In genomic region chr13:37453203-37453602, GRCm38 (mm10) we compare ENCODE assay signal across 8 mouse cellular contexts.
A peak's percentile ranks its signal among the peaks of the same experiment; 100 is the strongest.
DNase-seq lines count a peak whose midpoint lies in the region; ATAC-seq and TF ChIP-seq lines count a peak whose summit lies in the region.

No protein-coding gene starts in this region.

- H3K9ac ChIP-seq in embryonic facial prominence, embryonic 14.5 days (ENCODE audit: low read depth, low read length), result no peak overlapping the region
- no peak overlapping the region for H3K9ac ChIP-seq in heart, embryonic 11.5 days (ENCODE audit: low read depth, low read length)
- H3K9ac ChIP-seq in kidney, embryonic 15.5 days, result no peak overlapping the region
- H3K9ac ChIP-seq in liver, adult 2 months (ENCODE audit: low read depth, low read length), result no peak overlapping the region

- TF ChIP-seq CTCF in bone marrow, adult 2 months (IDR thresholded peaks at IDR 0.05; ENCODE audit: control insufficient read depth, insufficient read depth, low read length), result peak; percentile 87
- peak; percentile 99 for TF ChIP-seq CTCF in liver, adult 2 months (IDR thresholded peaks at IDR 0.05; ENCODE audit: low read depth, low read length)

- H3K4me1 ChIP-seq in bone marrow, adult 2 months (ENCODE audit: control insufficient read depth, insufficient read depth, low read length), result peaks cover 3% of the 10 kb centered on the region
- H3K4me1 ChIP-seq in embryonic facial prominence, embryonic 14.5 days (ENCODE audit: control insufficient read depth, insufficient read depth, low read length), result peaks cover 37% of the 10 kb centered on the region
- peaks cover 48% of the 10 kb centered on the region for H3K4me1 ChIP-seq in heart, embryonic 11.5 days (ENCODE audit: control insufficient read depth, insufficient read depth, low read length)
- peaks cover 67% of the 10 kb centered on the region for H3K4me1 ChIP-seq in kidney, embryonic 15.5 days
- peaks cover 22% of the 10 kb centered on the region for H3K4me1 ChIP-seq in liver, adult 2 months (ENCODE audit: control insufficient read depth, insufficient read depth, low read length)

- peak; percentile 75 for DNase-seq in A20 (ENCODE audit: low read depth, low spot score)
- DNase-seq in embryonic facial prominence, embryonic 14.5 days (ENCODE audit: low spot score), result peak; percentile 94
- peak; percentile 86 for DNase-seq in liver, adult 2 months (ENCODE audit: extremely low read depth, low read depth, low spot score)
- peak; percentile 83 to 87 for DNase-seq in spleen, postnatal 36 days (ENCODE audit: low spot score in 2 of 2)

- H3K4me3 ChIP-seq in bone marrow, adult 2 months (replicated peaks; ENCODE audit: control insufficient read depth, low read depth, low read length), result no peak overlapping the region
- no peak overlapping the region for H3K4me3 ChIP-seq in embryonic facial prominence, embryonic 14.5 days (ENCODE audit: low read depth, low read length)
- peak overlapping the region; percentile 45 for H3K4me3 ChIP-seq in heart, embryonic 11.5 days (ENCODE audit: low read depth, low read length)
- peak overlapping the region; percentile 29; the same call in 1 of the 2 replicates for H3K4me3 ChIP-seq in kidney, embryonic 15.5 days (replicated peaks)
- no peak overlapping the region for H3K4me3 ChIP-seq in liver, adult 2 months (ENCODE audit: insufficient read depth, low read depth, low read length)

- no peaks in the 10 kb centered on the region for H3K36me3 ChIP-seq in embryonic facial prominence, embryonic 14.5 days (ENCODE audit: control insufficient read depth, insufficient read depth, low read length)
- no peaks in the 10 kb centered on the region for H3K36me3 ChIP-seq in heart, embryonic 11.5 days (ENCODE audit: control insufficient read depth, insufficient read depth, low read length)
- H3K36me3 ChIP-seq in kidney, embryonic 15.5 days, result no peaks in the 10 kb centered on the region
- no peaks in the 10 kb centered on the region for H3K36me3 ChIP-seq in liver, adult 2 months (ENCODE audit: control insufficient read depth, insufficient read depth, low read length)

- ATAC-seq in embryonic facial prominence, embryonic 14.5 days (ENCODE audit: low read depth), result peak; percentile 63
- peak; percentile 35; the same call in 1 of the 2 replicates for ATAC-seq in heart, embryonic 11.5 days (replicated peaks; ENCODE audit: insufficient number of reproducible peaks, low FRiP score, low TSS enrichment)
- ATAC-seq in kidney, embryonic 15.5 days (replicated peaks; ENCODE audit: low FRiP score), result peak; percentile 37
- ATAC-seq in monocyte, adult 5-6 weeks (replicated peaks; ENCODE audit: insufficient number of reproducible peaks, low FRiP score, low TSS enrichment, poor library complexity, severe bottlenecking), result peak; percentile 82

- H3K9me3 ChIP-seq in embryonic facial prominence, embryonic 14.5 days (ENCODE audit: control insufficient read depth, low read length), result no peaks in the 10 kb centered on the region
- no peaks in the 10 kb centered on the region for H3K9me3 ChIP-seq in heart, embryonic 11.5 days (replicated peaks; ENCODE audit: control insufficient read depth, low read length)
- no peaks in the 10 kb centered on the region for H3K9me3 ChIP-seq in kidney, embryonic 15.5 days (replicated peaks)

- H3K4me2 ChIP-seq in embryonic facial prominence, embryonic 14.5 days (ENCODE audit: low read depth, low read length), result peak overlapping the region; percentile 63
- H3K4me2 ChIP-seq in heart, embryonic 11.5 days, result peak overlapping the region; percentile 85
- peak overlapping the region; percentile 58 for H3K4me2 ChIP-seq in kidney, embryonic 15.5 days

- H3K79me2 ChIP-seq in liver, adult 2 months (ENCODE audit: control insufficient read depth, insufficient read depth, low read length), result no peaks in the 10 kb centered on the region

- WGBS in bone marrow, adult 2 months, result under 1% methylated on average over 13 of the region's 13 CpGs
- WGBS in embryonic facial prominence, embryonic 14.5 days, result 6% methylated on average over 13 of the region's 13 CpGs
- WGBS in heart, embryonic 11.5 days (ENCODE audit: insufficient replicate concordance), result 1% methylated on average over 13 of the region's 13 CpGs
- WGBS in kidney, embryonic 15.5 days, result 3% methylated on average over 13 of the region's 13 CpGs
- WGBS in liver, adult 2 months, result 8% methylated on average over 13 of the region's 13 CpGs

- no peak for TF ChIP-seq POLR2A in bone marrow, adult 2 months (IDR thresholded peaks at IDR 0.05; ENCODE audit: borderline replicate concordance, control insufficient read depth, low read depth, low read length)
- TF ChIP-seq POLR2A in liver, adult 2 months (IDR thresholded peaks at IDR 0.05; ENCODE audit: extremely low read depth, insufficient read depth, low read length), result no peak

- H3K27me3 ChIP-seq in embryonic facial prominence, embryonic 14.5 days (replicated peaks; ENCODE audit: control insufficient read depth, insufficient read depth, low read length), result no peaks in the 10 kb centered on the region
- H3K27me3 ChIP-seq in heart, embryonic 11.5 days (ENCODE audit: control insufficient read depth, insufficient read depth, low read length), result no peaks in the 10 kb centered on the region
- no peaks in the 10 kb centered on the region for H3K27me3 ChIP-seq in kidney, embryonic 15.5 days
- no peaks in the 10 kb centered on the region for H3K27me3 ChIP-seq in liver, adult 2 months (ENCODE audit: control insufficient read depth, insufficient read depth, low read length)

- H3K27ac ChIP-seq in bone marrow, adult 2 months (ENCODE audit: control insufficient read depth, insufficient read depth, low read depth, low read length, poor library complexity), result peak overlapping the region; percentile 36; the same call in 1 of the 2 replicates
- 0 out of 2 replicates have a peak overlapping the region, but pooled peaks have one; percentile 1 for H3K27ac ChIP-seq in embryonic facial prominence, embryonic 14.5 days (replicated peaks; ENCODE audit: low read depth, low read length)
- 0 out of 2 replicates have a peak overlapping the region, but pooled peaks have one; percentile 54 for H3K27ac ChIP-seq in heart, embryonic 11.5 days (ENCODE audit: low read depth, low read length)
- H3K27ac ChIP-seq in kidney, embryonic 15.5 days, result peak overlapping the region; percentile 91
- no peak overlapping the region for H3K27ac ChIP-seq in liver, adult 2 months (replicated peaks; ENCODE audit: insufficient read depth, low read depth, low read length)

Comparison
In these comparisons a context has a peak if more than half of its experiments do, and no peak if none do; other contexts are left out.
1. H3K4me3 ChIP-seq: peak in heart, embryonic 11.5 days (single experiment) and kidney, embryonic 15.5 days (single experiment); none in bone marrow, adult 2 months (single experiment), embryonic facial prominence, embryonic 14.5 days (single experiment) and liver, adult 2 months (single experiment).
2. Peak in every context shown above with its lines, with median percentiles within 50 percentile points of each other: DNase-seq, ATAC-seq and H3K4me2 ChIP-seq.